Mouse (Mus musculus) cerebellum, adult 11 months (tissue): ENCODE measurements at regions not wholly inside any gene's neighbourhood (a gene's known extent, or its start where the extent isn't known, plus 50 kb on each side); places are given as distances from the start of the nearest gene placed in this dataset.
A peak's percentile ranks its signal among the peaks of the same experiment; 100 is the strongest.

ENCODE experiments used
- DNase-seq: peaks from one replicate; pipeline ENCODE4 v3.0.0; 2022

DNA sequence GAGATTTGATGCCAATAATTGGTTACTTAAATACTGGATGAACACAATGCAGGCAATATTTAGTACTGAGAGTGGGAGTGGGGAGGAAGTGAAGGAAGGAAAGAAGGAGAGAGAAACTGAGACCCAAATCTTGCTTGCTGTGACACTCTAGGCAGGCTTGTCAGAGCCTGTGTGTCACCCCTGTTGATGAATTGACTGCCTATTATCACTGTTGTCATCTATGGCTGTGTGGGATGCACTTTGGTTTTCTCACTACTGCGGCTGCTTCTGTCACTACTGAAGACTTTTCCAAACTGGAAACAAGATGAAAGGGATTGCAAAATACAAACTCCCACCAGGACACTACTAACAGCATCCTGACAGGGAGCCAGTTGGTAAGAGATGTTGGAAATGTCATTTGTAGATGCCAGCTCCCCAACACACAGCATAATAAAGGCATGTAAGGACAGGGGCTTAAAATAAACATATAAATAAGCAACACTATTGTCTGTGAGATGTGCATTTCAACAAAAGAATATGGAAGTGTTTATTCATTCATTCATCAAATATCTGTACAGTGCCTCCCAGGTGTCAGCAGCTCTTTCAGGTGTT is 207.0 kb upstream of the Ufl1 start:
- DNase-seq: no peak

DNA sequence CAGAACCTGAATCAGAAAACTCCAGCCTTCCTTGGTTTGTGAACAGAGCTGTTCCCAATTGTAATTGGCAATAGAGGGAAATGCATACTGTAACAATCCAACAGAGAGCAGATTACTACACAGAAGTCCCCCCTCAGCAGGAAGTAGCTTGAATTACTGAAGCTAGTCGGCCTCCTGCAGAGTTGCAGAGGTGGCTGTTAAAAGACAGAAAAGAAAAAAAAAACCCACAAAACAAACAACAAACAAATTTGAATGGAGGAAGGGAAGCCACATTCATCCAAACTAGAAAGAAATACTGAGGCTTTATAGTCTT is 202.0 kb upstream of the Ufl1 start:
- DNase-seq: no peak

DNA sequence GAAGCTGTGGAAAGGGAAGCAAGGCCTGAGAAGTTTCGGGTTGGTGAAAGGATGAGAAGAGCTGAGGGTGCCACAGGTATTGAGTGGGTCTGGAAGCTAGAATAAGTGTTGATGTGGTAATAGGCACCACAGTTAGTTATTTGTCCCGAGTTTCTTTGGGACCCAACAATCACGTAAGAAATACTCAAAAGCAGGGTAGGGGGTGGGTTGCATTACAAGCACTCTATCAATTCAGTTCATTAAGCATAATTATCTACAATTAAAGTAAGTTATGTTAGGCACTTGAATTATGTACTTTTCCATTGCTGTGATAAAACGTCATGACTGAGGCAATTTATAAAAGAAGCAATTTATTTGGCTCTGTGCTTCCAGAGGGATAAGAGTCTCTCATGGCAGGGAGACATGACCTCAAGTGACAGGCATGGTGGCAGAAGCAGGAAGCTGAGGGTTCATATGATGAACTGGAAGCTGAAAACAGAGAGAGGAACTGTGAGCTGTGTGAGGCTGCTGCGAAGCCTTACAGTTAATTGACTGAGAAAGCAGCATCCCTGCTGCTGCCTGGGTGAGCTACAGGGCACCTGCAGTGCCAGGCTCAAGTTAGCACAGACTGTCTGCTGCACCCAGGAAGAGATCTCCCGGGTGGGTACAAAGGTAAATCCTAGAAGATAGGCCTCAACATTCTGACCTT is 201.5 kb upstream of the Ufl1 start:
- DNase-seq: no peak

DNA sequence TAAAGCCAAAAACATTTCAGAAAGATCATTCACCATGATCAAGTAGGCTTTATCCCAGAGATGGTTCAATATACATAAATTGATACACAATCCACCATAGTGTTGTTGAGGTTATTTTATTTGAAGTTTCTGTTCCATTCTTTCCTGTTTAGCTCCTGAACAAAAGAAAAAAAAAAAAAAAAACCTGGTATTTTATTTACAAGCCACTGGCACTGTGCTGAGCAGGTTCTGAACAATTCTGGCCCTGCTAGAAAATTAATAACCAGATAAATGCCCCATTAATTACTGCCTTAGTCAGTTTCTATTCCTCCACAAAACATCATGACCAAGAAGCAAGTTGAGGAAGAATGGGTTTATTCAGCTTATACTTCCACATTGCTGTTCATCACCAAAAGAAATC is 191.4 kb upstream of the Ufl1 start:
- no peak for DNase-seq

DNA sequence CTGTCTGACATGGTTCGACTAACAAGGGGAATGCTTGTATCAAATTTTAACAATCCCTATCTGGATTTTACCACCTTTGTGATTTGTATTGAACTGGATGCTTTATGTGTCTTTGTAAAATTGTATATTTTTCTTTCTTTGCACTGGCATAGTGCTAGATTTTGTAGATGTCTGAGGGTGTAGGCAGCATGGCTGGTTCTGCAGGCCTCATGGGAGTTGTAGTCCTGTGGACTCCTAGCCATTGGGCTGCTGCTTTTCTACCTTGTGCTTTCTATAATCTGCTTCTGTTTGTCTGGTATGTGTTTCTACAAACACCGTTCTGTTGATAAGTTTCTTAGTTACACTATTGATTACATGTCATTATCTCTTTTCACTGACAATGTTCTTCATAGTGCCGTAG is 184.9 kb upstream of the Ufl1 start:
- DNase-seq: no peak

DNA sequence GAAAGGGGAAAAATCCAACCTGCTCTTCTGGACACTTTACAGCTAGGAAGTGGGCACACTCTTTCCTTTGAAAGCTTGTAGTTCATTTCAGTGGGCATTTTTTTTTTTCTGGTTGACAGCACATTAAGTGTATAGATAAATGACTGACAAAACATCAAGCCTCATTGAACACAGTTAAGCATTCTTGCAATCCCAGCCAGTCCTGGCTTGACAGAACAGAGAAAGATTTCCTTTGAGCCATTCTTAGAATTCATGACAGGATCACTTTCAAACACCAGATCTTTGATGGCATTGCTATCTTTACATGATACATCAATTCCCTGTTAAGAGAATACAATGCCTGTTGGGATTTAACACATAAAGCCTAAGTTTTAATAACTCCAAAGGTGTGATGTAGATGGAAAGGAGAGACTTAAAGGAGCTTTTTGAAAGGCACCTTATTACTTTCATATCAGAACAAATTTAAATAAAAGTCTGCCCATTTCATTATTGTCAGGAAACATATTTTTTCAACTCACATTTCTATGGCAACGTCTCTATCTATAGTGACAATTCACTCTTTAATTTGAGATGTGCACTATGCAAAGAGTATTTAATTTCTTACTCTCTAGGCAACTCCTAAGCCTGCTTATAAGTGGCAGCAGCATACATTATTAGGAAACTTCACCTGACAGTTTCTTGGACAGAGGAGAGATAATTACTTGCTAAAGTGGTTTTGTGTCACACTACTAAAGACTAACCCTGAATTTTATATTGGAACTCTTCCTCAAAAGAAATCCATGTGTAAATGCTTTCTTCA is 183.4 kb upstream of the Ufl1 start:
- DNase-seq: no peak

DNA sequence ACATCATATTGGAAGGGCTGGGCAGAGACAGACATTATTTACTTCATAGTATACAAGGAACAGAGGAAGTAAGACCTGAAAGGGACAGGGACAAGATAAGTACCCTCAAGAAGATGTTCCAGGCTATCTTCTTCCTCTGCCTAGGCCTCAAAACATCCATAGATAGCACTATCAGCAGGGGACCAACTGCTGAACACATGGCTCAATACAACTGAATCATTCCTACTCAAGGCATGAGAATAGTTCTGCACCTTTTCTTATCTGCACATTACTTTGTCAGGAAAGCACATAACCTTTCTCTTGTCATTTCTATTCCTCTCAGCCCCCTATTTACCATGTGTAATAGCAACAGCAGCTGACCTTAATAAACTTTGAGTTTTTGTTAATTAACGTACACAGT is 182.4 kb upstream of the Ufl1 start:
- DNase-seq: no peak

DNA sequence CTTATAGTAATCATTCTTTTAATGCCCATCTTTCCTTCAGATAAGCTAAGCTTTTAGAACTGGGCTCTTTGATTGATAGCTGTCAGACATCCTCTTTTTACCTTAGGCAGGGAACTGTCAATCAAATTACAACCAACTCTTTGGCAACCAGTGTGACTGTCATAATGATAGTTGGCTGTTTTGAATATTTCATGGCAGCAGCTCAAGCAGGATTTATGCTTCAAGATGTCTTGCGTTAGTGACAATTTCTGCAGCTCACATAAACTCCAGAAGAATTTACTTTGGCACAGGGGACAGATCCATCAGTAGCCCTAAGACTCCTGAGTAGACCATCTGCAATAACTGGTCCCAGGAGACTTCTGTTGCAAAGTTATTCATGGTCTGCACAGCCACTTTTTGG is 178.5 kb upstream of the Ufl1 start:
- no peak for DNase-seq

DNA sequence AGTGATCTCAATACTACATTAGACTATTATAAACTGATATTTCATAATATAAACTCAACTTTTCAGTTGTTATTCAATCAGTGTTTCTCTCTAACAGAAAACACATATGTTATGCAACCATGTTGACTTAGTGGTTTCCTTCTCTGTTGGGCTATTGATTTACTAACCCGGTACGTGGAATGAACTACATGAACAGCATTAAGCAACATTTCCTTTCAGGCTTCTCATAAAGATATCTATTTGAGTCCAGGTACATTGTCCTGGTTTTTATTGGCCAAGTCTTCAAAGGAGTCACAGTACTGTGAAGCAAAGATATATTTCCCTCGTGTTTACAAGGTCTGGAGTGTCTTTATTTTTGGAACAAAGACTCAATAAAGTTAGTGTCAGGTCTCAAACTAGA is 173.1 kb upstream of the Ufl1 start:
- no peak for DNase-seq

DNA sequence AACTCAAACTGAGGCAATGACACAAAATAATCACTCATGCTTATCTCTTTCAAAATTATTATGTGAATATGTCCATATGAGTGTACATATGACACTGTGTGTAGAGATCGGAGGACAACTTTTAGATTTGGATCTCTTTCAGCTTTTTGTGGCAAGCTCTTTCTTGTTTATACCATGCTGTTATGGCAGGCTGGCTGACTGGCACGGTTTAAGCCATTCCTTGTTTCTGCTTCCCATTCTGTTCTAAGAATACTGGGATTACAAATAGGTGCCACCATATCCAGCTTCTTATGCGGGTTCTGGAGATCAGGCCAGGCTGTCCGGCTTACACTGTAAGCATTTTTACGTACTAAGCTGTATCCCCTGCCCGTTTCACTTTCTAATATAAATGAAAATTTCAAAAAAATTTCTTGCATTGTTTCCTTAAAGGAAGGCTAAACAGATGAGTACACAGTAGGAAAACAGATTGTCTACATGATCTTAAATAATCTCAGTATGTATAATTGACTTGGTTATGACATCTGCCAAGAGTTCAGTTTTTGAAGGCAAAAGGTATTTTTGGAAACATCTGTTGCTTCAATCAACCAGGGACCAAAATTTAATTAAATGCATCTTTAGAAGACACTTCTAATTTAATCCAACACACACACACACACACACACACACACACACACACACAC is 171.6 kb upstream of the Ufl1 start:
- no peak for DNase-seq

DNA sequence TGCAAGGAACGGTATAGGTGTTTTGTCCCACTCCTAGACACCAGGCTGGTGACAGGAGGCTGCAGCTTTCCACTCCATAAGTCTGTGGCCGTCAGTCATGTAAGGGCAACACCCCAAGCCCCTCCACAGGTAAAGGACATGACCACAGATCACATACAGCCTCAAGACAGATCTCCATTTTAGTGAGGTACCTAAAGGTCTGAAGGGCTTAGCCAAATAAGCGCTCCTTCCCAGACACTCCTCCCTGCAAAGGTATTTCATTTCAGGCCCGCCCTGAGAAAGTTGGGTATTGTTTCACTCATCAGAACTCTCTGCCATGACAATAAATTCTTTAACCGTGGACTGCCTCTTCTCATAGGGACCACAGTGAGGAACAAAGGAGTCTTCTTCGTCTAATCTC is 170.2 kb upstream of the Ufl1 start:
- no peak for DNase-seq

DNA sequence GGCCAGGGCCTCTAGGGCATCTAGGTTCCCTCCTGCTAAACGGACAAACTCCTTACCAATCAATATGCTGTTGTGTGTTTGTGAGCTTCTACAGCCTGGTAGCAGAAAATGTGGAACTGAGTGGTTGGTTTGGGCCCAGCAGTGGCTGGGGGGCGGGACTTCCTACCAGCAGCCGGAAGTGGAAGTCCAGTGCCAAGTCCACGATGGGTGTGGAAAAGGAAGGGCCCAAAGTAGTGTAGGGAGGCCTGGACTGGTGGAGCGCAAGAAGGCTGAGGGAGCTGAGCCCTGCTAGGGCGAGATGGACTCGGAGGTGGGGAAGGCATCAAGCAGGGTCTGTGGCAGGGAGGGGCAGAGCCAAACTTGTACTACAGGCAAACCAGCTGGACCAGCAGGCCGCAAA is 150.6 kb upstream of the Ufl1 start:
- DNase-seq: no peak

DNA sequence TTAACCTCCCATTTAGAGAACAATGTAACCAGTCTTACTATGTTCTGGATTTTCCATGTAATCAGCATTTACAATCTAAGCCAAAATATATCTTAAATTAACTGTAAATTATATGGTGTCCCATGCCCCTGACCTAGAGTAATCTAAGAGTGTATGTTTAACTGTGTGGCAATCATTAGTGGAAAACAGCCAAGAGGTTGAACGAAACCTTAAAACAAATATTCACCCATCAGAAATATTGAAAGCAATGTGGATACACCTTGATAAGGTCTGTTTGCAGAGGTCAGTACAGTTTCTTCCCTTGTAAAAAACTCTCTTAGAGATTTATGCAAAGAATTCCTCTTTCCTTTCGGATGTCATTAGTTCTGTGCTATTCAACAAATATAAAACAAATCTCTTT is 134.7 kb upstream of the Ufl1 start:
- no peak for DNase-seq

DNA sequence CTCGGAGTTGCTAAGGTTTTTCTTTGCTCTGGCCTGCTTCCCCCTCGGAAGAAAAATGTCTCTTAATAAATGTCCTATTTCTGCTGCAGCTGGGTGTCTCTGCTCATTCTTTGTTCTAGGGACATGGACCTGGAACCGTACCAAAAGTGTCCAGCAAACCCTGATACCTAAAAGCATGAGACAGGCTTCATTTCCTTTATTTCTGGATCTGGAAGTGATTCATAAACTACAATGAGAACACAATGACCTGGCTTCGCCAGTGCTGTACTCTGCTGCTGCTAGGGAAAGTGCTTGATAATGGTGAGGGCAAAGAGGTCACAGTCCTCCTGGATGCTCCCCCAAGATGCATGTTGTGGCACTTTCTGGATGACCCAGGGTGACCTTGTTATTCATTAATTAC is 128.8 kb upstream of the Ufl1 start:
- no peak for DNase-seq

DNA sequence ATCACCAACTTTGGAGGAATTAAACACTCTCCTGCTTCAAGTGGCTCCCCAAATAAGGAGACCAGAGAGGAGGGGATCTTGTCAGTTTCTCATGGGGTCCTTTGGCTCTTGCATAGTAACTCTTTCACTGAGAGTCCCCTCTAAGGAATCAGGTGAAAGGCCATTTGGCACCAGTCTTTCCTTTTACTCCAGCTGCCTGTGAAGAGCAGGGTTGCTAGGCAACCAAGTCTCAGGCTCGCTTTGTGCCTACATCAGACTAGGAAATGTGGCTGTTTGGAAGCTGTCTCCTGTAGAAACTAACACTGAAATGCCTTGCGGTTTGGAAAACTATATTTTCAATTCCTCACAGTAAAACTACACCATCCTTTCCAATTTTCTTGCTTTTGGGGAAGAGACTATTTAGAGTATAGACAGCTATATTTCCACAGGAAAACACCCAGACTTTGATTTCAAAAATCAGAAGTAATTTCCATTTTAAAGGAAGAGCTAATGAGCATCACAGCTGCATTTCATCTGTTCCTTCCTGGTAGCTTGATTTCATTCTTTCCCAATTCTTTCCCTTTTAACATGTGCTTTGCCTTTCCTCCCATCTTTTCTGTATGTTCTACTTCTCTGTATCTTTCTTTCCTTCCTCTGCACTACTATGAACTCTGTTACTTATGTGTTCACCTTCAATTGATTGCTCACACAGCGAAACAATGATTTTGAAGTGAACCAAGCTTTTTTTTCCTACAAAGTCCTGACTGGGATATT is 127.3 kb upstream of the Ufl1 start:
- peak; percentile 2 for DNase-seq

DNA sequence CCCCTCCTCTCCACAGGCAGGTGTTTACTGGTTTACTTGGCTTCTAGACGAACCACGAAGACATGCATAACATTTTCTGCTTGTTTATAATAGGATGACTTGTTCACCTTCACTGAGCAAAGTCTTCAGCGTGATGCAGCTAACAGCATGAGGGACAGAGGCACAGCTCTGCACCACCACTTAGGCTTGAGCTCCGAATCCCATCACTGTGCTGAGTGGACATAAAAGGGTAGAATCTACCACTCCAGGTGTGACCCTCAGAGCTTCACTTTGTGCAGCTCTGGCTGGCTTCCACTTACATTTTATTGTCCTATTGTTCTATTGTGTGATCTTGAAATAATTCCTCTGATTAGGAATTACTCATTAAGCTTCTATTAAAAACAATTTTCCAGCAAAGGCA is 126.2 kb upstream of the Ufl1 start:
- no peak for DNase-seq

DNA sequence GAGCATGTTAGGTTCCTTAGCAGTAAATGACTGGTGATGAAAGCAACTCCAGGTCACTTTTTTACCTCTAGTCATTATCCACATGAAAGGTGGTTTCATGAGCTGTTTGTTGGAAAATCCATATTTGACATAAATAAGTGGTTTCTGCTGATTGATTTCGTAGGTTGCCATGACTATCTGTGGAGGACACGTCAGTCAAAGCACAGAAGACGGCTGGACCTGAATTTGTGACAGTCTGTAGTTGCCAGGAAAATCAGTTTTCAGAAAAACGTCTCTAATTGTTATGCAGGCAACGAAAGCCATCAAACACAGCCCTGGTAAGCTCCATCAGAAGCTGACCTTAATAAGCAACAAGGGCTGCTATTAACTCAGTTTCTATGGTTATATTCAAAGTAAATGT is 107.9 kb upstream of the Ufl1 start:
- DNase-seq: no peak

DNA sequence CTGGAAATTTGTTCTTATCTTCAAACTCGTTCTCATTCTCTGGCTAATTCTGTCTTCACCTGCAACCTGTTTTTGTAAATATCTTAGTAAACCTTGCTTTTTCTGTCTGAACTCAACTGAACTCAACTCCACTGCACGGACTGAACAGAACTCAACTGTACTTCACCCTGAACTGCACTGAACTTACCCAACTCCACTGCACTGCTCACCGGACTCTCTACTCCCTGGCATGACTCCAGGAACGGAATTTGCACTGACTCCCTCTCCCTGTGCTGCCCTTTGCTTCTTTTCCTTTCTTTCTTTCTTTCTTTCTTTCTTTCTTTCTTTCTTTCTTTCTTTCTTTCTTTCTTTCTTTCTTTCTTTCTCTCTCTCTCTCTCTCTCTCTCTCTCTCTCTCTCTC is 90.4 kb upstream of the Ufl1 start:
- DNase-seq: no peak

DNA sequence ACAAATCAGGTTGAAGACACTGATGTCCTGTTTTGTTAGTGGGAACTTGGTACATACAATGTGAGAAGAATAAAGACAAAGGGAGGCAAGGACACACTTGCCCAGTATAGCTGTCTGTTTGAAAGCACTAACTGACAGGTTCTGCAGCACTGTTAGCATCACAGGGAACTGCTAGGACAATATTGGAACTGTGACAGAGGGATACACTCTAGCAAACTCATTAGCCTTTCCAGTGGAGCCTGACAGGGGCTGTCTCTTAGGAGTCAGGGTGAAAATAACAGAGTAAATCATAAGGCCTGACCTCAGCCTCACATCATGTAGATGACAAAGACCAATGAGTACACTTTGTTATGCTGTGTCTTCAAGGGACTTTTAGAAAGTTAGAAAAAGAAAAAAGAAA is 82.8 kb upstream of the Ufl1 start:
- DNase-seq: no peak

DNA sequence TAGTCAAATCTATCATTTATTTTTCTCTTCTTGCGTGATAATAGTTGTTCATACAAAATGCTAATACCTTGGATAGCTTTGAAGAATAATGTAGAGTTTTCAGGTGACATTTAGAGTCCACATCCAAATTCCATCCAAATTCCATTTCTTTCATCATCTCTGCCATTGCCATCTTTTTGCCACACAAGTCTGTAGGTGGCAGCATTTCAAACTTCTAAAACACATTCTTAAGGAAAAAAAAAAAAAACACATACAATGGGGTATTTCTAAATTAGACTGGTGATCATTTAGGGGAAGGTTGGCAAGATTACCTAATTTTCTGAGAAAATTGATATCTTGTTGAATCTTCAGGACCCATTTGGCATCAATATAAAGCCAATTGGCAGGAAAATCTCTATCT is 56.0 kb upstream of the Ufl1 start:
- DNase-seq: no peak
